Mouse (Mus musculus): ENCODE data around the gene Cep55.
A peak's percentile ranks its signal among the peaks of the same experiment; 100 is the strongest.

The Cep55 gene

DNA sequence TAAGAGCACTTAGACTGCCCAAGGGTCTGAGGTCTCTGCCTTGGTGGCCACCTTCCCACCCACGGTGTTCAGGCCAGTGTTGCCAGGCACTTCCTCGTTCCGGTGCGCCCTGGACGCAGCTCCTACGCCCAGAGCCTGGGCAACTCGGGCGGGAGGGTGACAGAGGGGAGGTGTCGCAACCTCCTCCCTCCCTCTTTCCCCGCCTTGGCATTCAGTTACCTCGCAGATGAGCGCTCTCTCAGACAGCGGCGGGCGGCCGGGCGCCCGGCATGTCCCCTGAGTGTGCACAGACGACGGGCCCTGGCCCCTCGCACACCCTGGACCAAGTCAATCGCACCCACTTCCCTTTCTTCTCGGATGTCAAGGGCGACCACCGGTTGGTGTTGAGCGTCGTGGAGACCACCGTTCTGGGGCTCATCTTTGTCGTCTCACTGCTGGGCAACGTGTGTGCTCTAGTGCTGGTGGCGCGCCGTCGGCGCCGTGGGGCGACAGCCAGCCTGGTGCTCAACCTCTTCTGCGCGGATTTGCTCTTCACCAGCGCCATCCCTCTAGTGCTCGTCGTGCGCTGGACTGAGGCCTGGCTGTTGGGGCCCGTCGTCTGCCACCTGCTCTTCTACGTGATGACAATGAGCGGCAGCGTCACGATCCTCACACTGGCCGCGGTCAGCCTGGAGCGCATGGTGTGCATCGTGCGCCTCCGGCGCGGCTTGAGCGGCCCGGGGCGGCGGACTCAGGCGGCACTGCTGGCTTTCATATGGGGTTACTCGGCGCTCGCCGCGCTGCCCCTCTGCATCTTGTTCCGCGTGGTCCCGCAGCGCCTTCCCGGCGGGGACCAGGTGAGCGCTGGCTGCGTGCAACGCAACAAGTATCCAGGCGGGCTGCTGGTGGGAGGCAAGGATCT lies 42.3 kb downstream of the Cep55 start, which contains the start of gene Ffar4:
Gene Ffar4, plus strand, starts transcription at position 214 of the 901 bp plus-strand sequence.
- DNase-seq (ENCODE audit: low spot score), result peak; percentile 56

DNA sequence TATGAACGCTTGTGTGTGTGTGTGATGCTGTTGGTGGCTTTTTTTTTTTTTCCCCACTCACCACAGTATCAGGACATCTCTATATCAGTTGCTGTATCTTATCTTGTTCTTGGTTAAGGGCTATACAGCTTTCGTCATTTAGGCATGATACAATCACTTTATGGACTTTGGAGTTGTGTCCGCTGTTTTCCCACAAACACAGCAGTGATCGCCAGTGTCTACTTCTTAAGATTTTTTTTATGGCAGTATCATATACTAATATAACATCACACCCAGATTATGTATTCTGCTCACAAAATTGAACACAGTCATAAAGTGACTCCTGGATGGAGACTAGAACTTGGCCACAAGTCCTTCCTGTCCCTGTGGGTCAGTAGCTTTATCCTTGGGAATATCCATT lies 53.1 kb downstream of the Cep55 start:
- DNase-seq (ENCODE audit: low spot score), result no peak

DNA sequence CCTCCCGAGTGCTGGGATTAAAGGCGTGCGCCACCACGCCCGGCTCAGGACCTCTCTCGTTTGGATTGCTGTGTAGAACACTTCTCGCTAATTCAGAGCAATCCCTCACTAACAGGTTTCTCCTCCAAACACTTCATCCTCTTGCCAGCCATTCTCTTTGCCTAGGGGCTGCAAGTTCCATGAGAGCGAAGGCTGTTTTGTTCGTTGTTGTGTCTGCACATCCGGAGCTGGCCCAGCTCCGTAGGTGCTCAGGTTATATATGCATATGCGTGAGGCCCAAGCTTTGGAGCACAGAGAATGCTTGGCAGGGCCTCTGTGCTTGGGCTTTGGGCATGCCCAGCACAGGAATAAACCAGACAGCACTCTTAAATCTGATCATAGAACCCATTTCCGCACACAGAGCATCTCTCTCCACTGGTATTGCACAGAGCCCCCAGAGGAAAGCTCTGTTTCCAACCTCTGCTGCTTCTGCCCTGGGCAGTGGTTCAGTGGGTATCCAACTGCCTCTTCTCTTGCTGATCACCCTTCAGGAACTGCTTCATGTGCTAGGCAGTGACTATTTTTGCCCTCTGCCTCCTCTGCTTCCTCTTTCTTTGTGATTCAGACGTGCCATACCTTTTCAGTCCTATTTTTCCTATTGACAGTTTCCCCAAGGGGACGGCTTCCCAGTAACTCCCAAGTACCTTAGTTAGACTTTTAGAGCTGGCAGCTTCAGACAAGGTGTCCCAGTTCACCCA lies 54.9 kb downstream of the Cep55 start:
- DNase-seq (ENCODE audit: low spot score), result no peak

DNA sequence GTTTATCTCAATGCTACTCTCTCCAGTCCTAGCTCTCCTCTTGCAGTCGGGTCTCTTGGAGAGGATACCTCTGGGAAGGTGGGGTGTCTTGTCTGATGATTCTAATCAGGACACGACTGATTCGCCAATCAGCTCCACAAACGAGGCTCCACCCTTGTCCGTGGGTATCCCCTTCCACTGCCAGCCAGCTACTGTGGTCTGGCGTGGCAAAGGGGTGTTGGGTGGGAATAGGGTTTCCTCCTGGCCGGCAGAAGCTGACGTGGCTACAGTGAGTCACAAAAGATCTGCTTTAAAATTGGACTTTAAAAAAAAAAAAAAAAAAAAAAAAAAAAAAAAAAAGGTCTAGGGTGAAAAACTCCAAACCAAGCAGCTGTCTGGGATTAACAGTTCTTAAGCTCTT lies 56.2 kb downstream of the Cep55 start:
- no peak for DNase-seq (ENCODE audit: low spot score)

DNA sequence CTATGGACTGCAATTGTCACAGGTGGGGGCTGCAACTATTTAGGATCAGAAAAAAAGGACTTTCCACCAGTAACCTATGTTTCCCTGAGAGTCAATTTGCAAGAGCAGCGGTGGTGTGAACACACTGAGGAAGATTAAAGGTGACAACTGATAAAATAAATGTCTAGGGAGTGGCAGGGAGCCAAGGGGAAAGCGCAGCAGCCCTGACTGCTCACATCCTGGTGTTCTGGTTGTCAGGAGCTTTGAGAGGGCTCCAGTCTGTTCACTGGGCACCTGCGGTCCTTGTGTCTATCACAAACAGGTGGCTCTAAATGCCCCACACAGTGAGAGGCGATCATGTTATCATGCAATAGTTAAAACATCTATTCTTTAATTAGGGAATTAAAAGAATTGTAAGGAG lies 57.8 kb downstream of the Cep55 start:
- DNase-seq (ENCODE audit: low spot score), result no peak

DNA sequence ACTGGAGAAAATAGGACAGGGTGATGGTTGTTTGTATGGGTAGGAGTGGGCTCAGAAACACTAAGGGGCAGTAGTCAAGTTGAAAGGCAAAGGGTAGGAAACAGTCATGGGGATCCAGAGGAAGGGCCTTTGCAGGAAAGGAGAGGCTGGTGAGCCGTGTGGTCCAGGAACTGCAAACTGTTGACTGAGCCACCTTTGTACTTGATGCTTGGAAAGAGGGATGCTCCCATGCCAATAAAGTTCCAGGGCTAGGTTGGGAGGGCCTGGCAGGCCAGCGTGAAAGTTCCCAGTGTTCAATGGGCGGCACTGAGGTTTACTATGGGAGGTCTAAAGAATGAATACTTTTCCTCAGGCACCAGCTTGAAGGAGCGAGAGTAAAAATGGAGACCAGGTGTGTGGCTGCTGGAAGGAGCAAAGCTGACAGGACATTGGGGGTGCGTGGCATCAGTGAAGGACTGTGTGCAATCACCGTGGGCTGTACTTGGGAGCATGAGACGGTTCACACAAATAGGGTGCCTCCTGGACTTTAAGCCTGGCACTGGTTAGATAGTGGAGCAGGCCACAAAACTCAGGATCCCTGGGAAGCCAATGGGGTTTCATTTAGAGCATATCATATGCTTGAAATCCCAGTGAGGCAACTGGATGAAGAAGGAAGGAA lies 60.2 kb downstream of the Cep55 start:
- DNase-seq (ENCODE audit: low spot score), result no peak

DNA sequence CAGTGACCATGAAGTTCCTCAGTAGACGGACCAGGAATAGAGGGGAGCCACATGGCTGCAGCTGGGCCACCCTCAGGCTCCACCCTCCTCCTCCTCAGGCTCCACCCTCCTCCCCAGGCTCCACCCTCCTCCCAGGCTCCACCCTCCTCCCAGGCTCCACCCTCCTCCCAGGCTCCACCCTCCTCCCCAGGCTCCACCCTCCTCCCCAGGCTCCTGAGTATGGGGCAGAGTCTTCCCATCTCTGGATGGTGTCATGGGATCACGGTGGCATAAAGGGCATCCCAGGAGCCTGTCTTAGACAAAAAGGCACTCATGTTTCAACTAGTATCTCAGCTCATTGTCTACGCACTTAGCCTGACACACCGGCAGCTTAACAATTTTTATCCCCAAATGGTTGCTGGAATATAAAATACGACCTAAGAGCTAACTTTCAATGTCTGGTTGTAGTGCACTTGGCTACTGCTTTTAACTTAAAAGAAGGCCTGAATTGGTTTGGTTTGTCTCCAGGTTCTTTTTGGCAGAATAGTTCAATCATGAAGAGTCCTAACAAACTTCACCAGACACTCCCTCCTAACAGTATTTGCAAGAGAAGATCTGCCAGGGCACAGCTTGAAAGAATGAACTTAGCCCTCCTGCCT lies 65.4 kb downstream of the Cep55 start:
- DNase-seq (ENCODE audit: low spot score), result no peak

DNA sequence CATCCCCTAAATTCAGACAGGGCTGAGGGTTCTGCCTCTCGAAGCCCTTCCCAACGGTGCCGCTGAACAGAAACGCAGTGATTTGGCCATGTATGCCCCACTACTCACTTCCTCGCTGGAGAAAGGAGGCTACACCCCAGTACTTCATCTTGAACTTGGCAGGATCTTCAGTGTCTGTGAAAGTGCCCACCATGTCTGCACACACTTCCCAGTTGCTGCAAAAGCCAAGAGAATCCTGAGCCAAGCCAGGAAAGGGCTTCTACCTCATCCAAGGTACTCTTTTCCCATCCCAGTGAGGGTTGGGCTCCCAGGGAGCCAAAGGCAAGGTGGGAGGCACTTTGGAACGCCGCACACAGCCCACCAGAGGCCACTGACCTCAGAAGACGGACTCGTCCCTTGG lies 69.1 kb downstream of the Cep55 start:
- DNase-seq (ENCODE audit: low spot score), result no peak

All from urinary bladder, postnatal 14 days (tissue).